Mouse (Mus musculus): ENCODE data around the gene Ddx39. TPM values are rescaled to one million over a fixed set of nuclear protein-coding genes. Genes with fewer than 3 reads are reported as not detected.

Gene Ddx39
- polyA plus RNA-seq, 1 experiment from 2014 or later = 251 TPM

- Histone ChIP-seq H3K4me1 (replicated peaks; ENCODE audit: control insufficient read depth, insufficient read depth, low read length) (peaks cover 7% of the 10 kb centered on the region; the same call in 1 of the 2 replicates), H3K4me3 (ENCODE audit: low read depth, low read length) (no peak overlapping the region), H3K36me3 (ENCODE audit: control insufficient read depth, insufficient read depth, low read length) (no peaks in the 10 kb centered on the region), H3K9ac (ENCODE audit: low read length) (no peak overlapping the region), H3K4me2 (ENCODE audit: low read depth, low read length, severe bottlenecking) (no peak overlapping the region), H3K27me3 (ENCODE audit: control insufficient read depth, insufficient read depth, low read length) (peaks cover 40% of the 10 kb centered on the region), H3K9me3 (ENCODE audit: control insufficient read depth, low read length) (no peaks in the 10 kb centered on the region), H3K27ac (ENCODE audit: low read depth, low read length) (no peak overlapping the region)
- no peak for ATAC-seq (replicated peaks; ENCODE audit: low FRiP score)
- no peak for DNase-seq (ENCODE audit: low spot score)
- 81% methylated on average over 4 of the region's 4 CpGs for WGBS
These were observed 29.1 kb downstream of the Ddx39 start for GRCm38 (mm10) chr8:83744070-83744469.

- peaks cover 18% of the 10 kb centered on the region for H3K27me3 ChIP-seq (ENCODE audit: control insufficient read depth, insufficient read depth, low read length)
- H3K4me2 ChIP-seq (ENCODE audit: low read depth, low read length, severe bottlenecking) = peak overlapping the region; percentile 54
- peak overlapping the region; percentile 30 for H3K4me3 ChIP-seq (ENCODE audit: low read depth, low read length)
- ATAC-seq (replicated peaks; ENCODE audit: low FRiP score) = peak; percentile 46; the same call in 1 of the 2 replicates
- H3K27ac ChIP-seq (ENCODE audit: low read depth, low read length) = no peak overlapping the region
- H3K9ac ChIP-seq (ENCODE audit: low read length) = peak overlapping the region; percentile 57
- 3% methylated on average over 27 of the region's 28 CpGs for WGBS
- peak; percentile 69 for DNase-seq (ENCODE audit: low spot score)
- H3K4me1 ChIP-seq (replicated peaks; ENCODE audit: control insufficient read depth, insufficient read depth, low read length) = peaks cover 4% of the 10 kb centered on the region; the same call in 1 of the 2 replicates
- no peaks in the 10 kb centered on the region for H3K36me3 ChIP-seq (ENCODE audit: control insufficient read depth, insufficient read depth, low read length)
- no peaks in the 10 kb centered on the region for H3K9me3 ChIP-seq (ENCODE audit: control insufficient read depth, low read length)
These were observed 32.8 kb downstream of the Ddx39 start for GRCm38 (mm10) chr8:83747661-83748346.

- no peak for ATAC-seq (replicated peaks; ENCODE audit: low FRiP score)
- Histone ChIP-seq H3K36me3 (ENCODE audit: control insufficient read depth, insufficient read depth, low read length) (no peaks in the 10 kb centered on the region), H3K9me3 (ENCODE audit: control insufficient read depth, low read length) (no peaks in the 10 kb centered on the region), H3K4me1 (replicated peaks; ENCODE audit: control insufficient read depth, insufficient read depth, low read length) (peaks cover 4% of the 10 kb centered on the region; the same call in 1 of the 2 replicates), H3K27me3 (ENCODE audit: control insufficient read depth, insufficient read depth, low read length) (peaks cover 18% of the 10 kb centered on the region), H3K27ac (ENCODE audit: low read depth, low read length) (no peak overlapping the region), H3K4me2 (ENCODE audit: low read depth, low read length, severe bottlenecking) (no peak overlapping the region), H3K9ac (ENCODE audit: low read length) (no peak overlapping the region), H3K4me3 (ENCODE audit: low read depth, low read length) (no peak overlapping the region)
- no peak for DNase-seq (ENCODE audit: low spot score)
- WGBS = 53% methylated on average over 3 of the region's 3 CpGs
These were observed 33.7 kb downstream of the Ddx39 start for GRCm38 (mm10) chr8:83748708-83749107.

GRCm38 (mm10) chr8:83749265-83749664, 34.3 kb downstream of the Ddx39 start:
- Histone ChIP-seq H3K27ac (ENCODE audit: low read depth, low read length) (no peak overlapping the region), H3K9ac (ENCODE audit: low read length) (no peak overlapping the region), H3K27me3 (ENCODE audit: control insufficient read depth, insufficient read depth, low read length) (peaks cover 18% of the 10 kb centered on the region), H3K4me2 (ENCODE audit: low read depth, low read length, severe bottlenecking) (no peak overlapping the region), H3K4me1 (replicated peaks; ENCODE audit: control insufficient read depth, insufficient read depth, low read length) (peaks cover 4% of the 10 kb centered on the region; the same call in 1 of the 2 replicates), H3K9me3 (ENCODE audit: control insufficient read depth, low read length) (no peaks in the 10 kb centered on the region), H3K4me3 (ENCODE audit: low read depth, low read length) (no peak overlapping the region), H3K36me3 (ENCODE audit: control insufficient read depth, insufficient read depth, low read length) (no peaks in the 10 kb centered on the region)
- ATAC-seq (replicated peaks; ENCODE audit: low FRiP score) = no peak
- 91% methylated on average over 9 of the region's 9 CpGs for WGBS
- DNase-seq (ENCODE audit: low spot score) = no peak

- H3K27ac ChIP-seq (ENCODE audit: low read depth, low read length) = no peak overlapping the region
- WGBS = 51% methylated on average over 3 of the region's 3 CpGs
- H3K27me3 ChIP-seq (ENCODE audit: control insufficient read depth, insufficient read depth, low read length) = peaks cover under 1% of the 10 kb centered on the region; the same call in 1 of the 2 replicates
- H3K36me3 ChIP-seq (ENCODE audit: control insufficient read depth, insufficient read depth, low read length) = no peaks in the 10 kb centered on the region
- no peaks in the 10 kb centered on the region for H3K9me3 ChIP-seq (ENCODE audit: control insufficient read depth, low read length)
- no peaks in the 10 kb centered on the region; the same call in 1 of the 2 replicates for H3K4me1 ChIP-seq (replicated peaks; ENCODE audit: control insufficient read depth, insufficient read depth, low read length)
- ATAC-seq (replicated peaks; ENCODE audit: low FRiP score) (no peak), DNase-seq (ENCODE audit: low spot score) (no peak)
- no peak overlapping the region for H3K4me2 ChIP-seq (ENCODE audit: low read depth, low read length, severe bottlenecking)
- no peak overlapping the region for H3K4me3 ChIP-seq (ENCODE audit: low read depth, low read length)
- no peak overlapping the region for H3K9ac ChIP-seq (ENCODE audit: low read length)
These were observed 39.2 kb downstream of the Ddx39 start for GRCm38 (mm10) chr8:83754149-83754548.

GRCm38 (mm10) chr8:83756273-83756672, 41.3 kb downstream of the Ddx39 start:
- no peaks in the 10 kb centered on the region for H3K9me3 ChIP-seq (ENCODE audit: control insufficient read depth, low read length)
- no peak for ATAC-seq (replicated peaks; ENCODE audit: low FRiP score)
- H3K27me3 ChIP-seq (ENCODE audit: control insufficient read depth, insufficient read depth, low read length) = no peaks in the 10 kb centered on the region
- no peak overlapping the region for H3K27ac ChIP-seq (ENCODE audit: low read depth, low read length)
- H3K9ac ChIP-seq (ENCODE audit: low read length) = no peak overlapping the region
- no peaks in the 10 kb centered on the region; the same call in 1 of the 2 replicates for H3K4me1 ChIP-seq (replicated peaks; ENCODE audit: control insufficient read depth, insufficient read depth, low read length)
- H3K36me3 ChIP-seq (ENCODE audit: control insufficient read depth, insufficient read depth, low read length) = no peaks in the 10 kb centered on the region
- H3K4me2 ChIP-seq (ENCODE audit: low read depth, low read length, severe bottlenecking) = no peak overlapping the region
- no peak for DNase-seq (ENCODE audit: low spot score)
- no peak overlapping the region for H3K4me3 ChIP-seq (ENCODE audit: low read depth, low read length)
- WGBS = 94% methylated on average over 3 of the region's 3 CpGs

- Histone ChIP-seq H3K4me3 (ENCODE audit: low read depth, low read length) (no peak overlapping the region), H3K9ac (ENCODE audit: low read length) (no peak overlapping the region), H3K9me3 (ENCODE audit: control insufficient read depth, low read length) (no peaks in the 10 kb centered on the region), H3K27ac (ENCODE audit: low read depth, low read length) (no peak overlapping the region), H3K27me3 (ENCODE audit: control insufficient read depth, insufficient read depth, low read length) (no peaks in the 10 kb centered on the region), H3K36me3 (ENCODE audit: control insufficient read depth, insufficient read depth, low read length) (no peaks in the 10 kb centered on the region), H3K4me2 (ENCODE audit: low read depth, low read length, severe bottlenecking) (no peak overlapping the region), H3K4me1 (replicated peaks; ENCODE audit: control insufficient read depth, insufficient read depth, low read length) (no peaks in the 10 kb centered on the region; the same call in 1 of the 2 replicates)
- WGBS = 91% methylated on average over 6 of the region's 6 CpGs
- no peak for DNase-seq (ENCODE audit: low spot score)
- no peak for ATAC-seq (replicated peaks; ENCODE audit: low FRiP score)
These were observed 42.2 kb downstream of the Ddx39 start for GRCm38 (mm10) chr8:83757084-83757607.

GRCm38 (mm10) chr8:83758298-83758697, 43.3 kb downstream of the Ddx39 start:
- Histone ChIP-seq H3K36me3 (ENCODE audit: control insufficient read depth, insufficient read depth, low read length) (no peaks in the 10 kb centered on the region), H3K27me3 (ENCODE audit: control insufficient read depth, insufficient read depth, low read length) (no peaks in the 10 kb centered on the region), H3K9me3 (ENCODE audit: control insufficient read depth, low read length) (no peaks in the 10 kb centered on the region), H3K4me1 (replicated peaks; ENCODE audit: control insufficient read depth, insufficient read depth, low read length) (no peaks in the 10 kb centered on the region), H3K27ac (ENCODE audit: low read depth, low read length) (no peak overlapping the region), H3K4me2 (ENCODE audit: low read depth, low read length, severe bottlenecking) (no peak overlapping the region), H3K4me3 (ENCODE audit: low read depth, low read length) (no peak overlapping the region), H3K9ac (ENCODE audit: low read length) (no peak overlapping the region)
- ATAC-seq (replicated peaks; ENCODE audit: low FRiP score) = no peak
- DNase-seq (ENCODE audit: low spot score) = no peak
- WGBS = 64% methylated on average over 5 of the region's 5 CpGs
